Mouse (Mus musculus) forebrain, postnatal 0 days (tissue): Measurements from ENCODE around the gene Padi1. TPM values are rescaled to one million over a fixed set of nuclear protein-coding genes. Genes with fewer than 3 reads are reported as not detected.

Experiments
- ATAC-seq: fragments of 200-750 bp; cut with Nextera tagmentation; 2 replicates; pipeline ENCODE4 v1.8.0; 2017; ENCODE audit warnings: mild to moderate bottlenecking, moderate library complexity
- DNase-seq: peaks from one replicate; pipeline ENCODE4 v3.0.0-alpha.2; 2015
- H3K27ac ChIP-seq: fragments of 300-500 bp; sonication (generic); 2 replicates; pipeline ENCODE4 v1.5.1; 2014; ENCODE audit warnings: low read depth, mild to moderate bottlenecking, antibody characterized with exemption, low read length, moderate library complexity, mixed read lengths
- H3K27me3 ChIP-seq: fragments of 300-500 bp; sonication (generic); 2 replicates; pipeline ENCODE4 v1.6.1; 2014; ENCODE audit warnings: mild to moderate bottlenecking, low read length, mixed read lengths; ENCODE audit not compliant: insufficient read depth
- H3K36me3 ChIP-seq: fragments of 300-500 bp; sonication (generic); 2 replicates; pipeline ENCODE4 v1.6.1; 2014; ENCODE audit warnings: mild to moderate bottlenecking, moderate library complexity; ENCODE audit not compliant: insufficient read depth
- H3K4me1 ChIP-seq: fragments of 300-500 bp; sonication (generic); 2 replicates; pipeline ENCODE4 v1.6.1; 2014; ENCODE audit warnings: antibody characterized with exemption; ENCODE audit not compliant: insufficient read depth
- H3K4me2 ChIP-seq: fragments of 300-500 bp; sonication (generic); 2 replicates; pipeline ENCODE4 v1.6.1; 2014; ENCODE audit warnings: low read depth, mild to moderate bottlenecking, moderate library complexity
- H3K4me3 ChIP-seq: fragments of 300-500 bp; sonication (generic); 2 replicates; pipeline ENCODE4 v1.5.1; 2014; ENCODE audit warnings: low read depth, low read length, mixed read lengths
- H3K9ac ChIP-seq: fragments of 300-500 bp; sonication (generic); 2 replicates; pipeline ENCODE4 v1.6.1; 2014; ENCODE audit warnings: mild to moderate bottlenecking
- H3K9me3 ChIP-seq: fragments of 300-500 bp; sonication (generic); 2 replicates; pipeline ENCODE4 v1.6.1; 2016; ENCODE audit warnings: low read length
- CTCF ChIP-seq: sonication (generic); IDR thresholded peaks from 2 replicates; pipeline ENCODE4 v1.5.1; 2016; ENCODE audit warnings: antibody characterized with exemption, control low read depth, low read depth
- WGBS: fragments of 180-500 bp; shearing (Covaris S2); extraction: QIAGEN DNeasy Blood & Tissue Kit; methylation state at CpG from one replicate; pipeline ENCODE4 v1.1.7; 2014; 5-methylcytosine and 5-hydroxymethylcytosine counted together
- polyA plus RNA-seq: library from polyadenylated mRNA; unstranded; fragments of >200 nt; fragmentation: Nextera tagmentation; extraction: Ambion mirVana; gene quantifications from 2 replicates; pipeline ENCODE4 v1.2.1, GENCODE M21; 2015
- total RNA-seq: library from RNA; depleted of rRNA; stranded (reverse); fragments of >200 nt; gene quantifications from 2 replicates; pipeline ENCODE4 v1.2.3, GENCODE M21; 2014

Padi1 gene
- total and polyA plus RNA-seq, 2 experiments from 2014 or later = 0.06 to 0.10 TPM

DNA sequence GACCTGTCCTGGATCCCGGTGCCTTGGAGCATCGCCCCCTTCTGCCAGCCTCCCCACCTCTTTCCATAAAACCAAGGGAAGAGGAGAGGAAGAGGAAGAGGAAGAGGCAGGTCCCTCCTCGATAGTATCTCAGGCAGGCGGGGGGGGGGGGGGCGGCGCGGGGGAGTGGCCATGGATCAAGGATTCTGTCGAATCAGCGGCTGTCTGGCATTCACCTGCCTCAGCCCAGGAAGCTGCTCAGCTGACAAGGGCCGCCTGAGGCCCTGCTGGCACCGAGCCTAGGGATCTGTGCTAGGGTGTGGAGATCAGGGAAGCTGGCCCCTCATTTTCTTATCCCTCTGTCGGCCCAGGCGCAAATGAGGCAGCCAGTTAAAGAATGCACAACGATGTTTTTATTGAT lies 33.0 kb downstream of the Padi1 start:
- no peak for ATAC-seq
- no peak overlapping the region for H3K4me2 ChIP-seq
- no peak for DNase-seq

GRCm38 (mm10) chr4:140812191-140812590 lies 33.4 kb downstream of the Padi1 start:
- WGBS = 77% methylated on average over 8 of the region's 8 CpGs

More for the DNA sequence above, 33.0 kb downstream of the Padi1 start:
- TF ChIP-seq CTCF = no peak
- no peaks in the 10 kb centered on the region for H3K4me1 ChIP-seq
- H3K9ac ChIP-seq = no peak overlapping the region
- no peak overlapping the region for H3K4me3 ChIP-seq
- no peaks in the 10 kb centered on the region for H3K27me3 ChIP-seq
- H3K9me3 ChIP-seq = no peaks in the 10 kb centered on the region
- H3K27ac ChIP-seq = no peak overlapping the region
- 18% methylated on average over 10 of the region's 14 CpGs for WGBS
- no peaks in the 10 kb centered on the region for H3K36me3 ChIP-seq

GRCm38 (mm10) chr4:140810458-140811260 lies 34.9 kb downstream of the Padi1 start, which contains the start of gene Padi3:
TSS of gene Padi3 (minus strand) at chr4:140810648.
- no peaks in the 10 kb centered on the region for H3K27me3 ChIP-seq
- 74% methylated on average over 15 of the region's 16 CpGs for WGBS
- H3K27ac ChIP-seq = no peak within 1 kb of the TSS
- H3K4me1 ChIP-seq = no peaks in the 10 kb centered on the region
- H3K4me3 ChIP-seq = no peak within 1 kb of the TSS
- no peak for DNase-seq
- H3K4me2 ChIP-seq = no peak within 1 kb of the TSS
- no peak within 1 kb of the TSS for H3K9ac ChIP-seq
- no peak for TF ChIP-seq CTCF
- no peak for ATAC-seq
- H3K36me3 ChIP-seq = no peaks in the 10 kb centered on the region
- no peaks in the 10 kb centered on the region for H3K9me3 ChIP-seq

More at GRCm38 (mm10) chr4:140812191-140812590, 33.4 kb downstream of the Padi1 start:
- Histone ChIP-seq H3K4me3 (no peak overlapping the region), H3K9ac (no peak overlapping the region), H3K9me3 (no peaks in the 10 kb centered on the region), H3K4me1 (no peaks in the 10 kb centered on the region), H3K27ac (no peak overlapping the region), H3K4me2 (no peak overlapping the region), H3K27me3 (no peaks in the 10 kb centered on the region), H3K36me3 (no peaks in the 10 kb centered on the region)
- no peak for ATAC-seq
- no peak for DNase-seq
- TF ChIP-seq CTCF = no peak

GRCm38 (mm10) chr4:140809118-140809517 lies 36.5 kb downstream of the Padi1 start:
- no peak for TF ChIP-seq CTCF
- WGBS = 81% methylated on average over 8 of the region's 8 CpGs

GRCm38 (mm10) chr4:140804601-140805000 lies 41.0 kb downstream of the Padi1 start:
- TF ChIP-seq CTCF = no peak
- no peak overlapping the region for H3K9ac ChIP-seq
- no peaks in the 10 kb centered on the region for H3K36me3 ChIP-seq
- ATAC-seq (no peak), DNase-seq (no peak)
- no peak overlapping the region for H3K27ac ChIP-seq
- H3K9me3 ChIP-seq = no peaks in the 10 kb centered on the region
- no peak overlapping the region for H3K4me2 ChIP-seq
- 86% methylated on average over 9 of the region's 9 CpGs for WGBS
- no peaks in the 10 kb centered on the region; the same call in 1 of the 2 replicates for H3K27me3 ChIP-seq
- H3K4me3 ChIP-seq = no peak overlapping the region
- H3K4me1 ChIP-seq = no peaks in the 10 kb centered on the region

More at GRCm38 (mm10) chr4:140809118-140809517, 36.5 kb downstream of the Padi1 start:
- Histone ChIP-seq H3K27ac (no peak overlapping the region), H3K36me3 (no peaks in the 10 kb centered on the region), H3K9ac (no peak overlapping the region), H3K9me3 (no peaks in the 10 kb centered on the region), H3K4me3 (no peak overlapping the region), H3K4me2 (no peak overlapping the region), H3K4me1 (no peaks in the 10 kb centered on the region), H3K27me3 (no peaks in the 10 kb centered on the region)
- DNase-seq = no peak
- ATAC-seq = no peak

DNA sequence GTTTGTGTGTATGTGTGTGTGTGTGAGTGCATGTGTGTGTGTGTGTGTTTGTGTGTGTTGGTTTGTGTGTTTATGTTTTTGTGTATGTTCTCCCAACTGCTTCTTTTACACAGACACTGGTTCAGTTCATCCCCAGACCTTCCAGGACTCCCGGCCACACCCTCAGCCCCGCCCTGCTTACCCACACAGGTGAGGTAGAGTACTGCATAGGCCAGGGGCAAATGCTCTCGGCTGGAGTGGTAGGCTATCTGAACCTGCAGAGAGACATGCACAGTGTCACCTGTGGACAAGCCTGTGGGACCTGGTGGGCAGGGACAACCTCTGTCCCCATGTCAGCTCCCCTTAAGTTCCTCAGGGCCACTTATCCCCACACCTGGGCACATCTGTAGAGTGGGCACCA lies 44.2 kb downstream of the Padi1 start:
- 84% methylated on average over 3 of the region's 3 CpGs for WGBS
- Histone ChIP-seq H3K27ac (no peak overlapping the region), H3K9me3 (no peaks in the 10 kb centered on the region), H3K27me3 (no peaks in the 10 kb centered on the region; the same call in 1 of the 2 replicates), H3K9ac (no peak overlapping the region), H3K4me1 (no peaks in the 10 kb centered on the region), H3K4me2 (no peak overlapping the region), H3K4me3 (no peak overlapping the region), H3K36me3 (no peaks in the 10 kb centered on the region)
- no peak for DNase-seq
- no peak for TF ChIP-seq CTCF
- no peak for ATAC-seq

DNA sequence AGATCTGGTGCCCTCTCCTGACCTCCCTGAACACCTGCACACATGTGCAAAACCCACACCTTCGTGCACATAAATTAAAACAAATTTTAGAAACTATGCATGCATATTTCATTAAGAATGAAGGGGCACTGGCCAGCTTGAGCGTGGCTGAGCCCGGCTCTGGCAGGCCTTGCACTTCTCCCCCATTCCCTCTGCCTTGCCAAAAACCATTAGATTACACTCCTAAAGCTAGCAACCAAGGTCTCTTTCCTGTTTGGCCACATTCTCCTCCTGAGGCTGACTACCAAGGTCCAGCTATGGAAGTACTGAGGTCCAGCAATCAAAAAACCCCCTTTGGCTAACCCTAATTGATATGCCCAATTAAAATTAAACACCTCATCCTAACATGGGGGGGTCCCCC lies 48.8 kb downstream of the Padi1 start:
- no peak for ATAC-seq

More for the DNA sequence above, 48.8 kb downstream of the Padi1 start:
- Histone ChIP-seq H3K4me2 (no peak overlapping the region), H3K9me3 (no peaks in the 10 kb centered on the region), H3K4me3 (no peak overlapping the region), H3K4me1 (no peaks in the 10 kb centered on the region), H3K27ac (no peak overlapping the region), H3K27me3 (no peaks in the 10 kb centered on the region), H3K9ac (no peak overlapping the region), H3K36me3 (no peaks in the 10 kb centered on the region)
- no peak for TF ChIP-seq CTCF
- no peak for DNase-seq
- 78% methylated on average over 3 of the region's 3 CpGs for WGBS
